In the genomic region with DNA sequence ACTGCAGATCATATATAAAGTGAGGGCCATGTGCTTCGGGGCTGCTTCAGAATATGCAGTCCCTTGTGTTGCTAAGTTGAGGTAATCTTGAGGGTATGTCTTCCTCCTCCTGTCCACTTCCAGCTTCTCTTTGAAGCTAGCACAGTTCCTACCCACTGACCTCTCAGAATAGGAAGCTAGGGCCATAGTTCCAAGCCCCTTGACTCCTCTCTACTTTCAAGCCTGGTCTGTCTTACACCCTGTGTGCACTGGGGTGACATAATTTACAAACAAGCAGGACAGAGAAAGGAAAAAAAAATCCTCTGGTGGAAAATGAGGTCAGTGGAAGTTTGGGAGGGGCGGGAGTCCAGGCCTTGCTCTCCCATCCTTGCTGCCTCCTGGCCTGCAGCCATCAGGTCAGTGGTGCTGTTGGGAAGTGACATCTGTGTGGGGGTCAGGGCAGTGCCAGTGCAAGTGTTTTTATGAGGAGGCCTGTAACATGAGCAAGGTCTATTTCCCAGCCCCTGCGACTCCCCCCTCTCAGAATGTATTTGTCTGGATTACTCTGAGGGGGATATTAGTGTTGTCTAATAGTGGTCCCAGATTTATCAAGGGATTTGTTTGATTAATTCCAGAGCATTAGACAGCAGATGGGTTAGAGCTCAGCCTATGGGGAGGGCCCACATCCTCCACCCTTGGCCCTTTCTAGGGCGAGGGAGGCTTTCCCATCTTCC, we compare ENCODE assay signal across 7 mouse cellular contexts.
DNase-seq lines count a peak whose midpoint lies in the region; ATAC-seq and TF ChIP-seq lines count a peak whose summit lies in the region.

No protein-coding gene starts in this region.

- H3K36me3 ChIP-seq in midbrain, embryonic 10.5 days: no peaks in the 10 kb centered on the region
- no peaks in the 10 kb centered on the region for H3K36me3 ChIP-seq in midbrain, postnatal 0 days (ENCODE audit: insufficient read depth, low read length)
- no peaks in the 10 kb centered on the region for H3K36me3 ChIP-seq in hindbrain, postnatal 0 days (ENCODE audit: insufficient read depth, low read length)
- H3K36me3 ChIP-seq in stomach, embryonic 15.5 days: no peaks in the 10 kb centered on the region
- H3K36me3 ChIP-seq in forebrain, embryonic 13.5 days (ENCODE audit: poor library complexity, severe bottlenecking): no peaks in the 10 kb centered on the region

- no peaks in the 10 kb centered on the region for H3K27me3 ChIP-seq in midbrain, embryonic 10.5 days (ENCODE audit: low read depth, poor library complexity, severe bottlenecking)
- no peaks in the 10 kb centered on the region for H3K27me3 ChIP-seq in midbrain, postnatal 0 days (ENCODE audit: insufficient read depth, low read length)
- H3K27me3 ChIP-seq in hindbrain, postnatal 0 days (ENCODE audit: insufficient read depth, low read length): no peaks in the 10 kb centered on the region
- no peaks in the 10 kb centered on the region for H3K27me3 ChIP-seq in stomach, embryonic 15.5 days (replicated peaks)
- no peaks in the 10 kb centered on the region for H3K27me3 ChIP-seq in forebrain, embryonic 13.5 days

- H3K4me2 ChIP-seq in midbrain, postnatal 0 days (ENCODE audit: low read depth, low read length, poor library complexity, severe bottlenecking): no peak overlapping the region
- H3K4me2 ChIP-seq in hindbrain, postnatal 0 days (ENCODE audit: low read depth, low read length): no peak overlapping the region
- no peak overlapping the region for H3K4me2 ChIP-seq in stomach, embryonic 15.5 days
- H3K4me2 ChIP-seq in forebrain, embryonic 13.5 days: no peak overlapping the region

- no peak overlapping the region for H3K9ac ChIP-seq in midbrain, postnatal 0 days (replicated peaks; ENCODE audit: low read length, poor library complexity, severe bottlenecking)
- H3K9ac ChIP-seq in hindbrain, postnatal 0 days (replicated peaks; ENCODE audit: low read length): no peak overlapping the region
- no peak overlapping the region for H3K9ac ChIP-seq in stomach, embryonic 15.5 days
- no peak overlapping the region for H3K9ac ChIP-seq in forebrain, embryonic 13.5 days

- H3K4me3 ChIP-seq in midbrain, embryonic 10.5 days: no peak overlapping the region
- no peak overlapping the region for H3K4me3 ChIP-seq in midbrain, postnatal 0 days (ENCODE audit: low read depth, low read length)
- no peak overlapping the region for H3K4me3 ChIP-seq in hindbrain, postnatal 0 days (ENCODE audit: low read length)
- no peak overlapping the region for H3K4me3 ChIP-seq in stomach, embryonic 15.5 days (replicated peaks)
- H3K4me3 ChIP-seq in forebrain, embryonic 13.5 days: no peak overlapping the region

- ATAC-seq in midbrain, postnatal 0 days (ENCODE audit: low FRiP score): no peak
- ATAC-seq in hindbrain, postnatal 0 days: peak; percentile 66; the same call in 1 of the 2 replicates
- peak; percentile 68 for ATAC-seq in stomach, embryonic 15.5 days (ENCODE audit: insufficient read depth, low FRiP score, low read depth)
- no peak for ATAC-seq in forebrain, embryonic 13.5 days

- no peaks in the 10 kb centered on the region for H3K9me3 ChIP-seq in midbrain, embryonic 10.5 days (replicated peaks)
- H3K9me3 ChIP-seq in midbrain, postnatal 0 days (ENCODE audit: low read length): no peaks in the 10 kb centered on the region
- H3K9me3 ChIP-seq in hindbrain, postnatal 0 days (ENCODE audit: low read length): no peaks in the 10 kb centered on the region
- H3K9me3 ChIP-seq in stomach, embryonic 15.5 days: no peaks in the 10 kb centered on the region
- no peaks in the 10 kb centered on the region for H3K9me3 ChIP-seq in forebrain, embryonic 13.5 days (replicated peaks)

- no peak for TF ChIP-seq CTCF in midbrain, postnatal 0 days (IDR thresholded peaks at IDR 0.05)
- no peak for TF ChIP-seq CTCF in hindbrain, postnatal 0 days (IDR thresholded peaks at IDR 0.05; ENCODE audit: low read depth)

- WGBS in midbrain, embryonic 10.5 days: 74% methylated on average over 4 of the region's 4 CpGs
- WGBS in midbrain, postnatal 0 days: 60% methylated on average over 4 of the region's 4 CpGs
- 62% methylated on average over 4 of the region's 4 CpGs for WGBS in hindbrain, postnatal 0 days
- 52% methylated on average over 4 of the region's 4 CpGs for WGBS in stomach, embryonic 15.5 days
- 66% methylated on average over 4 of the region's 4 CpGs for WGBS in forebrain, embryonic 13.5 days

- DNase-seq in midbrain, embryonic 10.5 days (ENCODE audit: low spot score): no peak
- no peak for DNase-seq in midbrain, postnatal 0 days (ENCODE audit: low spot score)
- DNase-seq in gastrocnemius, adult 18-20 months (ENCODE audit: low spot score): peak; percentile 30
- DNase-seq in hindbrain, postnatal 0 days (ENCODE audit: low spot score): peak; percentile 19
- no peak for DNase-seq in urinary bladder, adult 2 months (ENCODE audit: low spot score)

- peak overlapping the region; percentile 2 for H3K27ac ChIP-seq in midbrain, embryonic 10.5 days (replicated peaks)
- no peak overlapping the region for H3K27ac ChIP-seq in midbrain, postnatal 0 days (ENCODE audit: low read depth, low read length)
- no peak overlapping the region for H3K27ac ChIP-seq in hindbrain, postnatal 0 days
- no peak overlapping the region for H3K27ac ChIP-seq in stomach, embryonic 15.5 days
- no peak overlapping the region for H3K27ac ChIP-seq in forebrain, embryonic 13.5 days

- peaks cover 28% of the 10 kb centered on the region for H3K4me1 ChIP-seq in midbrain, embryonic 10.5 days
- peaks cover 6% of the 10 kb centered on the region; the same call in 1 of the 2 replicates for H3K4me1 ChIP-seq in midbrain, postnatal 0 days (ENCODE audit: insufficient read depth, low read length)
- H3K4me1 ChIP-seq in hindbrain, postnatal 0 days (ENCODE audit: insufficient read depth, low read length): peaks cover 7% of the 10 kb centered on the region; the same call in 1 of the 2 replicates
- no peaks in the 10 kb centered on the region for H3K4me1 ChIP-seq in stomach, embryonic 15.5 days
- H3K4me1 ChIP-seq in forebrain, embryonic 13.5 days: peaks cover 27% of the 10 kb centered on the region

Comparison
In these comparisons a context has a peak if more than half of its experiments do, and no peak if none do; other contexts are left out.
1. DNase-seq: peak in gastrocnemius, adult 18-20 months (single experiment) and hindbrain, postnatal 0 days (single experiment); none in midbrain, embryonic 10.5 days (single experiment), midbrain, postnatal 0 days (single experiment) and urinary bladder, adult 2 months (single experiment).
2. ATAC-seq: peak in hindbrain, postnatal 0 days (single experiment) and stomach, embryonic 15.5 days (single experiment); none in midbrain, postnatal 0 days (single experiment) and forebrain, embryonic 13.5 days (single experiment).